Mouse (Mus musculus) right cerebral cortex, adult 2 months (tissue): Measurements from ENCODE around the gene Cbl.
"Not testable (repeated sequence)": the region's sequence is repeated elsewhere in the genome, so short reads cannot be mapped to it uniquely, and the experiment has no call there.

Experiments used
- DNase-seq, 2 experiments: peaks; one replicate each; pipeline ENCODE4 v3.0.0; 2021 to 2022; ENCODE audit warnings: low spot score in 2 of 2

Cbl gene

DNA sequence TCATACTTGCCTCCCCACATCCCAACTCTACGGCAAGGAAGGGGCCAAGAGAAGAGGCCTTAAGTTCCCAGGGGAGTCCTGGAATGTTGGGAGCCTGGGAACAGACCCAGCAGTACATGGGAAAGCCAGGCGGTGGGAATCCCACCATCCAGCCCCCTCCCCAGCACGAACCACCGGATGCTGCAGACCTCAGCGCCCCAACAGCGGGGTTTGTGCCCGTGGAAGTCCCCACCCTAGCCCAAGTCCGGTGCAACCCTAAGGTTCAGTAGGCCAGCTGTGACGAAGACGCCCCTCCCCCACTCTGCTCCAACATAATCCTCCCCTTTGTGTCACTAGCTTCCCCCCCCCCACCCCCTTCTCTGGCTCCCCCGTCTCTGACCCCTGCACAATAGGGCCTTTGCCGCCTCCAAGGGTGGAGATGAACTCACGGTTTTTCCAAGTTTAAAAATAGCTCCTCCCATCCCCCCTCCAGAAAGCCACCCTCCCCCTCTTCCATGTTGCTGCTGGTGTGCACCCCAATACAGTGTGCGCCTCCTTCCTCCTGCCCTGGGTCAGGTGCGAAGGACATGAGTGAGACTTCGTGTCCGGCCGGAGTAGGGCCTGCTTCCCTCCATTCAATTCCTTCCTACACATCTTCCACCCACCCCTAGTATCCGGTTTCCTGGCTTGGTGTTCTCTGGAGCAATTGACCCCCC lies 103.1 kb downstream of the Cbl start:
- DNase-seq, result no peak

DNA sequence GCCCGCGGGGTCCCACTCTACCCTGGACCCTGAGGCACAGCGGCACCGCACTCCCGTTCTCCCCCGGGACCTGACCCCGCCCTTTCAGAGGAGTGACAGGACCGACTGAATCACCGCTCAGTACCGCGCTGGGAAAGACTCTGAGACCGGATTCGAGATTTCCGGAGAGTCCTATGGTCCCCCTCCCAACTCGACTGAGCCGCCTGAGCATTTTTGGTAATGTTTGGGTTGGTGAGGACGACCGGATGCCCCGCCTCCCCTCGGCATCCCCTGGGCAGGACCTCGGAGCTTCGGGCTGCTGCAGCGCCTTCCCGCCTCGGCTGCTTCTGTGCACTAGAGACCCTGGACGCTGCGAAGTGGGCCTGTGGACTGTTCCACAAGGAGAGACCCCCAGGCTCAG lies 103.8 kb downstream of the Cbl start:
- no peak for DNase-seq

- no peak for DNase-seq
Measured at GRCm38 (mm10) chr9:44129633-44130032, 104.2 kb downstream of the Cbl start.

- no peak for DNase-seq
Measured at GRCm38 (mm10) chr9:44127351-44127801, 106.5 kb downstream of the Cbl start.

DNA sequence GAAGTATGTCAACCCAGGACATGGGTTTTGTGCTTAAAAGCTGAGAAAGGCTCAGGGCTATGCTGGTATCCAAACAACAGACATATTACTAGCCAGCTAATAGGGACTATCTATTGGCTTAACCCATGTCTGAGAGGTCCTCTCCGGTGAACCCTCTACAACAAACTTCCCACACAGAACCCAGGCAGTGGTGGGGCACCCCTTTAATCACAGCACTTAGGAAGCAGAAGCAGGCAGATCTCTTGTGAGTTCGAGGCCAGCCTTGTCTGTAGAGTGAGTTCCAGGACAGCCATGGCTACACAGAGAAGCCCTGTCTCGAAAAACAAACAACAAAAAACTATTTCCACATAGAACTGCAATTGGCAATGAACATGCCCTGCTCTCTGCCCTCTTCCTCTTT lies 107.1 kb downstream of the Cbl start:
- DNase-seq, result no peak

GRCm38 (mm10) chr9:44125546-44126428 lies 108.1 kb downstream of the Cbl start:
- DNase-seq, result peak; percentile 93 to 94

GRCm38 (mm10) chr9:44125026-44125425 lies 108.8 kb downstream of the Cbl start:
- DNase-seq, result no peak

DNA sequence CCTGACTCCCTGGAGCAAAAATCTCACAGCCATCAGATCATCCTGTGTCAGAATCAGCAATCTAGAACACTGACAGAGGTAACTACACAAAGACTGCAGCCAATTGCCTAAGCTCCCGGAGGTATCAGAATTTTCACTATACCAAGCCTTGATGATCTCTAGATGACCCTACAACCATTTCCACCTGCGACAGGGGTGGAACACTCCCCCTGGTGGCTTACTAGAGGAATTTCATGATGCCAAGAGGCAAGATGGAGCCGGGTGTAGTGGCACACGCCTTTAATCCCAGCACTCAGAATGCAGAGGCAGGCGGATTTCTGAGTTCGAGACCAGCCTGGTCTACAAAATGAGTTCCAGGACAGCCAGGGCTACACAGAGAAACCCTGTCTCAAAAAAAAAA lies 109.5 kb downstream of the Cbl start:
- no peak for DNase-seq

GRCm38 (mm10) chr9:44119948-44120465 lies 113.8 kb downstream of the Cbl start:
- no peak for DNase-seq

DNA sequence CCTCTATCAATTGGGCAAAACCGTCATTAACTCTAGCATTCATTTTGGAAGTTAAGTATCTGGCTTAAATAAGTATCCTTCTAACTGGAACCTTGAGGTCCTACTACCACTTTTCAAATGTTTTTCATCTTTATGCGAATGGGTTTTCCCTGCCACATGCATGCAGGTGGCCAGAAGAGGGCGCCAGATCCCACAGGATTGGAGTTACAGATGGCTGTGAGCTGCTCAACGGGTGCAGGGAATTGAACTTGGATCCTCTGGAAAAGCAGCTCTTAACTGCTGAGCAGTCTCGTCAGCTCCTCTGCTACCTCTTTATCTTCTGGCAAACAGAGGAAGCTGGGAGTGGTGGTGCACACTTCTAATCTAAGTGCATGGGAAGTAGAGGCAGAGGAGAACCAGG lies 114.8 kb downstream of the Cbl start:
- no peak for DNase-seq

DNA sequence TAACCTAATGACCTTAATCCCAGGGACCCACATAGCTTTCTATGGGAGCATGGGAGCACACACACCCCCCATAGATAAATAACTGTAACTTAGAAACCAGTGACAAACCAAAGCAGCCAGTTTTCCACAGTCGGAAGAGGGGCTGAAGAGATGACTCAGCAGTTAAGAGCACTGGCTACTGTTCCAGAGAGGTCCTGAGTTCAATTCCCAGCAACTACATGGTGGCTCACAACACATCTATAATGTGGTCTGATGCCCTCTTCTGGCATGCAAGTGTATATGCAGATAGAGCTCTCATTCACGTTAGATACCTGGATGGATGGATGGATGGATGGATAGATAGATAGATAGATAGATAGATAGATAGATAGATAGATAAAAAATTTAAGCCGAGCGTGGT lies 117.7 kb downstream of the Cbl start:
- no peak for DNase-seq

DNA sequence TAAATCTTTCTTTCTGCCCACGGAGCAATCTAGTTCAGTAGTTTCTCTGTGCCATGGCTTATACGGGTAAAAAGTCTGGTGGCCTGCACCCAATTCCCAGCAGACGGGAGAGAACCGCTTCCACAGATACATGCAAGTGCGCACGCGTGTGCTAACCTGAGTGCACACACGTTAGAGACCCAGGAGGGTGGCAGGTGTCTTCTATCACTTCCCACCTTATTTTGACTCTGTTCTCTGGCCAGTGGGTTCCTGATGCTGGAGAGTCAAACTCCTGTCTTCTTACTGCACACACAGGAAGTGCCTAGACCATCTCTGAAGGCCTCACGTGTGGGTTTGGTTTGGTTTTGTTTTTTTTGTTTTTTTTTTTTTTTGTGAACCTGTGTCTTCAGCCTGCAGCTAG lies 118.2 kb downstream of the Cbl start:
- DNase-seq, result no peak

DNA sequence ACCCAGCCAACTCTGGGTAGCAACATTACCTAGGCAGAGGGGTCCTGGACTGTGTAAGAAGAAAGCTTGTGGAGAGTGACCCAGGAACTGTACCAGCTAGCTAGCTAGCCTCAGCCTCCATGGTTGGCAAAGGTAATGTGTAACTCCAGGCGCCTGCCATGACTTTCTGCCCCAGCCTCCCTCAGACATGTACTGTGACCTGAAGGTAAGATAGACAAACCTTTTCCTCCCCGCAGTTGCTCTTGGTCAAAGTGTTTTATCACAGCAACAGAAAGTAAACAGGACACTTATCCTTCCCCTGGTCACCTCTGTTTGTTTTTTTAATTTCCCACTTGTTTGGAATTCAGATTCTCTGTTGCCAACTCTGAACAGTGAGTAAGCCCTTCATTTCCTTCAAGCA lies 119.4 kb downstream of the Cbl start:
- DNase-seq, result no peak

DNA sequence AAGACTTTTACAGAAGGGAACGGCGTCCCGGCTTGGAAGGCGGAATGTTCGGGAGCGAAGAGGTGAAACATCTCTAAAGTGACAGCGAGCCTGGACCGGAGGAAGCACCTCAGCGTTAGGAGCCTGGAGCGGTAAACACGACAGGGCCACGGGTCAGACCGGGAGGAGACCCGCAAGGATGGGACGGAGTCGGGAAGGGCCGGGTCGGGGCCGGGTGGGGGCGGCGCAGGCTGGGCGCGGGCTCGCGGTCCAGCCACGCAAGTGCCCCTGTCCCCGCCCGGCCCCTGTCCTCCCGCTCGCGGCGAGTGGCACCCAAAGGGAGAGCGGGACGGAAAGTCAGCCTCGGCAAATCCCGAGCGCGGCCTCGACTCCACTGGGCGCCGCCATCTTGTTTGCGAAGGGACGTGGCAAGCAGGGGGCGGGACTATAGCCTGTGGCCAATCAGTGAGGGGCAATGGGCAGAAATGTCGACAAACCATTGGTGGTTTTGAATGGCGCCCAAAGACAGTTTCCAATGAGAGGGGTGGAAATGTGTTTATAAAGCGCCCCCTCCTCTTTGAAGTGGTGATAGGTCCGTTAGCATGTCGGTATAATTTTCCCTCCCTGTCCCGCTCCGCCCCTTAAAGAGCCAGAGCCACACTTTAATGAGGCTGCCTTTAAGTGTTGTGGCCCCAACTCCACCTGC lies 120.6 kb downstream of the Cbl start, which contains the start of the genes Gm49380 and Rnf26:
TSS of gene Gm49380 (minus strand) at position 396 of the 685 bp plus-strand sequence.
TSS of gene Rnf26 (minus strand) at position 413 of the 685 bp plus-strand sequence.
- DNase-seq, result peak; percentile 96 to 97

DNA sequence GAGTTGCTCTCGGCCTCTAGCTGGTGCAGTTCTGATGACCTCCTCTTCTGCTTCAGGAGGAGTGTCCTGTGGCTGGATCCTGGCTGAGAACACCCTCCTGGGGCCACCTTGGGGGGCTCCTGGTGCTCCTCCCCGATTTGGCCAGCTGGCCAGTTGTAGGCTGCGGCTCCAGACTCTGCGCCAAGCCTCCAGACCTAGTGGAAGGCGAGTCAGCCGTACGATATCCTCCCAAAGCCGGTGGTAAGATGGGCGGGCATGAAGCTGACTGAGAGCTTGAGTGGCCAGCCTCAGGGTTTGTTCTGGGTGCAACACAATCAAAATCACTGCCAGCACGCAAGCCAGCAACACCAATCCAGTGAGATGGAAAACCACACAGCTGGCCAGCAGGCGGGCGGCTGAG lies 121.9 kb downstream of the Cbl start:
- not testable (repeated sequence) for DNase-seq

DNA sequence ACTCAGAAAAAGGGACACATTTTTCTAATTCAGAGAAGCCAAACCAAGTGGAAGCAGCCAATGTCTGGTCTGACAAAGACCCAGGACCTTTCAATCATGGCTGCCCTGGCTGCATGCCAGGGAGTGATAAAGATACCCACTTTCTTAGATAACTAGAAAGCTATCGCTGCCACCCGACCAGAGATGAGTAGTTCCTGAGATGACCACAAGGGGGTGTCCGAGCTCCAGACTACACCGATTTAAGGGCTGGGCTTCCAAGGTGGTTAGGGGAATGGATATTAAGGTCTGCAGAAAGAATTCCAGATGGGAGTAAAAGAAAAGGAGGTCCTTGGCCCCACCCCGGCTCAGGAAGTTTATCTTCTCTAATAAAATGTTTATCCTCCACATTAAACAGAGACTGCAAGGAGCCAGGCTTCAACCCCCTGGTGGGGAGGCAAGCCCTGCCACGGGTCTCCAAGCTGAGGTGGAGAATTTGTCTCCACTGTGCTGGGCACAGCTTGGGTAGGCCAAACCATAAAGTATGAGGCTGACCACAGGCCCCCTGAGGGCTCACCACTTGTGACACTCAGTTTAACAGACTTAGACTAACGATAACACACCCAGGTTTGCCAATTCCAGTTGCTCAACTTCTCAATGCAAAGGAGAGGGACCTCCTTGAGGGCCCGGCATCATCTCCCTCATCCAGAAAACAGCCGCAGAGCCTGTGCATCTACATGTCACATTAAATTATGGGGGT lies 124.3 kb downstream of the Cbl start:
- peak; percentile 84 to 89 for DNase-seq

GRCm38 (mm10) chr9:44108269-44109055 lies 125.4 kb downstream of the Cbl start:
- DNase-seq, result no peak

DNA sequence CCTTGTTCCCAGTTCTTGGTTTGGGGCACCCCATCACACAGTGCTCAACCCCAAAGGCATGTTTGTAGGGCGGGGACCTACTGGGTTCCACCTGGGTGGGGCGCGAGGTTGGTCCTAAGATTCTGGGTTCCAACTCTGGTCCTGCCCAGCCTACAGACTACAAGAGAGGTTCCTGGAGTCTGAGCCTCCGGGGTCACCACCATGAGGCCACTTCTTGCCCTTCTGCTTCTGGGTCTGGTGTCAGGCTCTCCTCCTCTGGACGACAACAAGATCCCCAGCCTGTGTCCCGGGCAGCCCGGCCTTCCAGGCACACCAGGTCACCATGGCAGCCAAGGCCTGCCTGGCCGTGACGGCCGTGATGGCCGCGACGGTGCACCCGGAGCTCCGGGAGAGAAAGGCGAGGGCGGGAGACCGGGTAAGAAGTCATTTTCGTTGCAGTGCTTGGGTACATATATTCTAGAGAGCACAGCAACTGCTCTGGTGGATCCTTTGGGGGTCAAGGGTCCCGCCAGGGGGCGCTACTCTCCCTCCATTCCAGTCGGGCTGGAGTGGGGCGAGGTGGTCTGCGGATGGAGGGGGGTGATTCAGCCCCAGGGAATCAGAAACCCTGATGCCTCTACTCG lies 126.2 kb downstream of the Cbl start:
- DNase-seq, result no peak

DNA sequence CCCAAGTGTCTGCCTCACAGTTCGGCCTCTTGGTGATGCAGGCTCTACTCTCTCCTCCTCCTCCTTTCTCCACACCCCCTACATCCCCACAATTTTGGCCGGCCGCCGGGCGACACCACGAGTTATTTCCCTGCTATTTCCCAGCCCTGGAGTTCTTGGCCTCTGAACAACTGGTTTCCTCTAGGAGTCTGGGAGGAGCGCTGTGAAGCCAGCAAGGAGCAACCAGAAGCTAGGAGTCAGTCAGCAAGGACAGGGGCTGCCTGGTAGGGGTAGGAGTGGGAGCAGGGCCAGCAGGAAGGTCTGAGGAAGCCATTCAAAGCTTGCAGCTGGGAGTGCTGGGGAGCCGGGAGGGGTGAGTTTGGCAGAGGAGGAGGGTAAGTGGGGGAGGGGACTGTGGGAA lies 126.7 kb downstream of the Cbl start, which contains the start of gene C1qtnf5:
TSS of gene C1qtnf5 (plus strand) at position 136 of the 400 bp plus-strand sequence.
- peak; percentile 61 to 70 for DNase-seq

DNA sequence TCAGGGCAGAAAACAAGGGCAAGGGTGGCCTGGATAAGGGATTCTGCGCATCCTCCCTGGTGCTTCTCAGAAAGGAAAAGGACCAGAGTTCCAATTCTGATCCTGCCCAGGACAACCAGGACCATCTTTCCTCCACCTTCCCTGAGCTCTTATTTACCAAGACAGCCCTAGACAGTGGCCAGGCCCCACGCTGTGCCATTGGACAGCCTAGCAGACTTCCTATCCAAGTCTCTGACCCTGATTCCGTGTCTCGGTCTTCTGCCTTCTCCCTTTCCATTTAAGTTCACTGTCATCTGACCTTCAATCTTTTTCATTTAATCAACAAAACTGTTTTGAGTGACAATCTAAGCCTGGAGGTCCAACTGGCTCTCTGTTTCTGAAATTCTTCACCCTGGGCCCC lies 127.3 kb downstream of the Cbl start:
- no peak for DNase-seq
